Mouse (Mus musculus): ENCODE data around the gene Slc36a2. TPM values are rescaled to one million over a fixed set of nuclear protein-coding genes. Genes with fewer than 3 reads are reported as not detected.
"Not testable (repeated sequence)": the region's sequence is repeated elsewhere in the genome, so short reads cannot be mapped to it uniquely, and the experiment has no call there.

The Slc36a2 gene
- polyA plus RNA-seq, 1 experiment from 2014 or later, result 0.43 TPM

DNA sequence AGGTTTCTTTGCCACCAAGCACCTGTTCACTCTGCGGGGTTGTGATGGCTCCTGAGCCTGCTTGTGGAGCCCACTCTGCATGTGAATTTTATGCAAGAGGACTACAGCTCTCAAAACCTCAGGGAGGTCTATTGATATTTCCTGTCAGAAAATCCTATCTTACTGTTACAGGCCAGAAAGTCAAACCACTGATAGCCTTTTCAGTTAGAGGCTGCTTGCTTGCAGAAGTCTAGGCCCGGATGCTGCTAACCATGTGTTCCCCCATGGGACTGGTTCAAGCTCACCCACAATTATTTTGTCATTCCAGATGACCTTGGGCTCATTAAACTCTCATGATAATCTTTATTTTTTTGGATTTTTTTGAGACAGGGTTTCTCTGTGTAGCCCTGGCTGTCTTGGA lies 67.8 kb downstream of the Slc36a2 start:
- Histone ChIP-seq H3K9ac (ENCODE audit: low read depth, low read length) (no peak overlapping the region), H3K4me2 (ENCODE audit: low read length) (no peak overlapping the region), H3K4me3 (replicated peaks; ENCODE audit: low read depth, low read length) (no peak overlapping the region), H3K9me3 (replicated peaks; ENCODE audit: low read length) (no peaks in the 10 kb centered on the region; the same call in 1 of the 2 replicates), H3K36me3 (ENCODE audit: insufficient read depth, low read length) (no peaks in the 10 kb centered on the region), H3K27me3 (ENCODE audit: insufficient read depth, low read length) (no peaks in the 10 kb centered on the region), H3K4me1 (replicated peaks; ENCODE audit: insufficient read depth, low read length) (no peaks in the 10 kb centered on the region), H3K27ac (no peak overlapping the region)
- WGBS, result 80% methylated on average over 2 of the region's 2 CpGs
- no peak for TF ChIP-seq CTCF (IDR thresholded peaks at IDR 0.05; ENCODE audit: low read depth)
- ATAC-seq (replicated peaks; ENCODE audit: low FRiP score, low read depth), result no peak
- DNase-seq (ENCODE audit: low spot score), result no peak

DNA sequence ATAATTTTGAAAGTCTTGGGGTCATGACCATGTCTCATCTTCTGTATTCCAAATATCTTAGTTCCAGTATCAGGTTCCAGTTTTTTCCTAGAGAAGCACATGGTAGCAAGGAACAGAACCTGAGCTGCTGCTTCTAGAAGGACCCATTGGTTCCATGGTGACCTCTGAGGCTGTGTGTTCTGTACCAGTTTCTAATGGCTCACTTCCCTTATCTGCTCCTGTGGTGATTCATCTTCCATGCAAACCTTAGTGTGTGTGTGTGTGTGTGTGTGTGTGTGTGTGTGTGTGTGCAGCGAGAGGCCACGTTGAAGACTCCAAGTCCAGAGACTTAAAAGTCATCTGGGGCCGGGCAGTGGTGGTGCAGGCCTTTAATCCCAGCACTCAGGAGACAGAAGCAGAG lies 68.9 kb downstream of the Slc36a2 start:
- H3K4me2 ChIP-seq (ENCODE audit: low read length), result no peak overlapping the region
- WGBS, result 93% methylated on average over 3 of the region's 3 CpGs
- no peak for TF ChIP-seq CTCF (IDR thresholded peaks at IDR 0.05; ENCODE audit: low read depth)

DNA sequence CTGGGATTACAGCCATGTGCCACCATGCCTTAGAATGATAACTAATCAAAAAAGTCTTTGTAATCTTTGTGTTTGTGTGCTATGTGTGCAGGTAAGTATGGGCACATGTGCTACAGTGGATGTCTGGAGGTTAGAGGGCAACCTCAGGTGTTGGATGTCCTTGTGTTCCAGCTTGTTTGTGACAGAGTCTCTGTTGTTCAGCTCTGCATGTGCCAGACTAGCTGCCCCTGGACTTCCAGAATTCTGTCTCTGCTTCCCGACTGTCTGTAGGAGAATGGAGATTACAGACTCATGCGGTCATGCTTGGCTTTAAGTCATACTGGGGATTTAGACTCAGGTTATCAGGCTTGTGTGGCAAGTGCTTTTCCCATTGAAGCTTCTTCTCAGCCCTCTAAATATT lies 70.6 kb downstream of the Slc36a2 start:
- DNase-seq (ENCODE audit: low spot score), result no peak
- H3K4me3 ChIP-seq (replicated peaks; ENCODE audit: low read depth, low read length), result no peak overlapping the region
- H3K36me3 ChIP-seq (ENCODE audit: insufficient read depth, low read length), result no peaks in the 10 kb centered on the region
- no peak for ATAC-seq (replicated peaks; ENCODE audit: low FRiP score, low read depth)
- no peak for TF ChIP-seq CTCF (IDR thresholded peaks at IDR 0.05; ENCODE audit: low read depth)
- 79% methylated on average over 2 of the region's 2 CpGs for WGBS
- 0 out of 2 replicates have a peak, but pooled peaks cover 8% of the 10 kb centered on the region for H3K4me1 ChIP-seq (replicated peaks; ENCODE audit: insufficient read depth, low read length)
- H3K9me3 ChIP-seq (replicated peaks; ENCODE audit: low read length), result no peaks in the 10 kb centered on the region
- H3K27me3 ChIP-seq (ENCODE audit: insufficient read depth, low read length), result no peaks in the 10 kb centered on the region
- no peak overlapping the region for H3K4me2 ChIP-seq (ENCODE audit: low read length)
- no peak overlapping the region for H3K9ac ChIP-seq (ENCODE audit: low read depth, low read length)
- H3K27ac ChIP-seq, result no peak overlapping the region

More for the DNA sequence above, 68.9 kb downstream of the Slc36a2 start:
- Histone ChIP-seq H3K9ac (ENCODE audit: low read depth, low read length) (no peak overlapping the region), H3K9me3 (replicated peaks; ENCODE audit: low read length) (no peaks in the 10 kb centered on the region; the same call in 1 of the 2 replicates), H3K4me1 (replicated peaks; ENCODE audit: insufficient read depth, low read length) (no peaks in the 10 kb centered on the region), H3K36me3 (ENCODE audit: insufficient read depth, low read length) (no peaks in the 10 kb centered on the region), H3K27me3 (ENCODE audit: insufficient read depth, low read length) (no peaks in the 10 kb centered on the region), H3K27ac (no peak overlapping the region), H3K4me3 (replicated peaks; ENCODE audit: low read depth, low read length) (no peak overlapping the region)
- ATAC-seq (replicated peaks; ENCODE audit: low FRiP score, low read depth), result no peak
- no peak for DNase-seq (ENCODE audit: low spot score)

DNA sequence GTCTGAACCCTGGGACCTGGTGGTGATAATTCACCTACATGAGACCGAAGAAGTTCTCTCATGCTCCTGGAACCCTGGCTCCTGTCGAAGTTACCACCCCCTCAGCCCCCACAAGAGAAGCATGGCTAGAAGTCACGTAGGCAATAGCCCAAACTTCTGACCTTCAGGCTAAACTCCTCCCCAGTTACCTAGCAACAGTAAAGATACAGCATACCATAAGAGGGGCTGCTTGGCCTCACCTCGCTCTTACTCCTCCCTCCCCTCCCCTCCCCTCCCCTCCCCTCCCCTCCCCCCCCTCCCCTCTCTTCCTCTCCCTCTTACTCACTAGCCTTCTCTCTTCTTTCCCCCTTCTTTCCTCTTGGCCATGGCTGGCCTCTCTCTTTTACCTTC lies 71.0 kb downstream of the Slc36a2 start:
- not testable (repeated sequence) for H3K4me1 ChIP-seq (replicated peaks; ENCODE audit: insufficient read depth, low read length); ATAC-seq (replicated peaks; ENCODE audit: low FRiP score, low read depth); H3K27me3 ChIP-seq (ENCODE audit: insufficient read depth, low read length); H3K9ac ChIP-seq (ENCODE audit: low read depth, low read length); H3K4me3 ChIP-seq (replicated peaks; ENCODE audit: low read depth, low read length); DNase-seq (ENCODE audit: low spot score); H3K27ac ChIP-seq; H3K9me3 ChIP-seq (replicated peaks; ENCODE audit: low read length); H3K4me2 ChIP-seq (ENCODE audit: low read length); H3K36me3 ChIP-seq (ENCODE audit: insufficient read depth, low read length)
- 17% methylated on average over 4 of the region's 4 CpGs for WGBS

DNA sequence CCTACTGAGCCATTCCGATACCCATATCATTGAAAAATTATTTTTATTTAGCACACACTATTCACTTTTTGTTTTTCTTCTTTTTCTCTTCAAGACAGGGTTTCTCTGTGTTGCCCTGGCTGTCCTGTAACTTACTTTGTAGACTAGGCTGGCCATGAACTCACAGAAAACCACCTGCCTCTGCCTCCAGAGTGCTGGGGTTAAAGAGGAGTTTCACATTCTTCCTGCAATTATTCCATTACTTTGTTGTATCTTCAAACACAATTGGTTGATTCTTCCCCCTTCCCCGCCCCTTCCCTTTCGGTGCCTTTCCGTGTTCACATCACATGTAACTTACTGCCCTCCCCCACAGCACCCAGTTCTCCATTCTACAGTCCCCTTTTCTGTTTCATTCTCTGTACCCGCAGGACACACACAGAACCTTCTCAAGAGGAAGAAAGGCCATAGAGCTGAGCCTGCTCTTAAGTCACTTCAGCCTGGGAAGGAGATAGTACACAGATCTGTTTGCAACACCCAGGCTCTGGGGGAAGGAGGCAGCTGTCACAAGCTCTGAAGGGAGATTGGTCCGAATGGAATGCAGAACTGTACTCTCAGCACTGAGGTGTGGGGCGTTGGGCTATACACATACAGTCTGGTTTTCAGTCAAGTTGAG lies 71.5 kb downstream of the Slc36a2 start:
- ATAC-seq (replicated peaks; ENCODE audit: low FRiP score, low read depth) (no peak), DNase-seq (ENCODE audit: low spot score) (no peak)
- no peak for TF ChIP-seq CTCF (IDR thresholded peaks at IDR 0.05; ENCODE audit: low read depth)
- 63% methylated on average over 7 of the region's 7 CpGs for WGBS
- no peaks in the 10 kb centered on the region for H3K9me3 ChIP-seq (replicated peaks; ENCODE audit: low read length)
- 0 out of 2 replicates have a peak, but pooled peaks cover 8% of the 10 kb centered on the region for H3K4me1 ChIP-seq (replicated peaks; ENCODE audit: insufficient read depth, low read length)
- no peaks in the 10 kb centered on the region for H3K36me3 ChIP-seq (ENCODE audit: insufficient read depth, low read length)
- no peak overlapping the region for H3K4me2 ChIP-seq (ENCODE audit: low read length)
- no peak overlapping the region for H3K4me3 ChIP-seq (replicated peaks; ENCODE audit: low read depth, low read length)
- no peak overlapping the region for H3K9ac ChIP-seq (ENCODE audit: low read depth, low read length)
- no peaks in the 10 kb centered on the region for H3K27me3 ChIP-seq (ENCODE audit: insufficient read depth, low read length)
- H3K27ac ChIP-seq, result no peak overlapping the region

DNA sequence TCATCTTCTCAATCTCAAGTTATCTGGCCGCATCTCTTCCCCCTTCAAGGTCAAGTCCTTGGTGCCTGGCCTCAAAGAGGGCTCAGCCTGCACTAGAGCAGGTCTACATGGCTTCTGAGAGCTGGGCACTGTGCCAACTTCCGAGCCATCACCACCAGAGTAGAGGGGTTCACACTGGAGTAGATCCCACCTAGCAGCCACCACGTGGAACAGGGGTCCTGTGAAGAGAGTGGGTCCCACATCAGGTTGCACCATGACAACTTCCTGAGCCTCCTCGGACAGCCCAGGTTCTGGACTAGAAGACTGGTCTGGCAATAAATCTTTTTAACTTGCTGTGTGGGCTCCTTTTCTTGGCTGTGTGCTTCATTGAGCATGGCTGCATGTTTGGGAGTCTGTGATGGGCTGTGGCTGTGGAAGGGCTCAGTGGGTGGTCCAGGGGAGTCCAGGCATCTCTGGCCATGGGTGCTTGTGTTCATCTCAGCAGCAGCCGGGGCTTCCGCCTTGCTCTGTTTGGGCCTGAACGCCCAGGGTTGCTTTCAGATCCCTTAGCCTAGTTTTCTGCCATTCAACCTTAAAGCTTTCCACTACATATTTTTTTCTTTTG lies 74.2 kb downstream of the Slc36a2 start:
- H3K9me3 ChIP-seq (replicated peaks; ENCODE audit: low read length), result no peaks in the 10 kb centered on the region
- no peak overlapping the region for H3K9ac ChIP-seq (ENCODE audit: low read depth, low read length)
- H3K4me2 ChIP-seq (ENCODE audit: low read length), result no peak overlapping the region
- no peaks in the 10 kb centered on the region for H3K27me3 ChIP-seq (ENCODE audit: insufficient read depth, low read length)
- 0 out of 2 replicates have a peak, but pooled peaks cover 4% of the 10 kb centered on the region for H3K36me3 ChIP-seq (ENCODE audit: insufficient read depth, low read length)
- ATAC-seq (replicated peaks; ENCODE audit: low FRiP score, low read depth), result peak; percentile 86
- 19% methylated on average over 7 of the region's 7 CpGs for WGBS
- H3K4me3 ChIP-seq (replicated peaks; ENCODE audit: low read depth, low read length), result no peak overlapping the region
- no peak for TF ChIP-seq CTCF (IDR thresholded peaks at IDR 0.05; ENCODE audit: low read depth)
- H3K4me1 ChIP-seq (replicated peaks; ENCODE audit: insufficient read depth, low read length), result 0 out of 2 replicates have a peak, but pooled peaks cover 8% of the 10 kb centered on the region
- peak; percentile 87 for DNase-seq (ENCODE audit: low spot score)
- peak overlapping the region; percentile 1; the same call in 1 of the 2 replicates for H3K27ac ChIP-seq

Measured in kidney, postnatal 0 days (tissue).